Mouse (Mus musculus) embryo, embryonic 11.5 days (tissue): Measurements from ENCODE around the gene Rangrf.
"Not testable (repeated sequence)": the region's sequence is repeated elsewhere in the genome, so short reads cannot be mapped to it uniquely, and the experiment has no call there.

Source experiments
- DNase-seq: peaks from one replicate; pipeline ENCODE4 v3.0.0-alpha.2; 2012; ENCODE audit warnings: low read depth, low spot score

Gene Rangrf

DNA sequence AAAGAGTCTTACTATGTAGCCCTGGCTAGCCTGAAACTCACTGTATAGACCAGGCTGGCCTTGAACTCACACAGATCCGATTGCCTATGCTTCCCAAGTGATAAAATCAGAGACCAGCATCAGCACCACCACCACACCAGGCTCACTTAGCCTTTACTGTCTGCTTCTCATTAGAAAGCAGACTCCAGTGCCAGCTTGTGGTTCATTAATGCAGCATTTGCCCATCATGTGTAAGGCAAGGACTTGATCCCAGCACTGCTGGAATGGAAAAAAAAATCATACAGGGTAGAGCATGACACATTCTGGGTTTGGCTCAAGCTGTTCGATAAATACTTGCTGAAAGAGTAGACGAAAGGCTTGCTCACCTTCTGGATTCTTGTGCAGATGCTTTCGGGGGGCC is 29.0 kb downstream of the Rangrf start:
- no peak for DNase-seq

DNA sequence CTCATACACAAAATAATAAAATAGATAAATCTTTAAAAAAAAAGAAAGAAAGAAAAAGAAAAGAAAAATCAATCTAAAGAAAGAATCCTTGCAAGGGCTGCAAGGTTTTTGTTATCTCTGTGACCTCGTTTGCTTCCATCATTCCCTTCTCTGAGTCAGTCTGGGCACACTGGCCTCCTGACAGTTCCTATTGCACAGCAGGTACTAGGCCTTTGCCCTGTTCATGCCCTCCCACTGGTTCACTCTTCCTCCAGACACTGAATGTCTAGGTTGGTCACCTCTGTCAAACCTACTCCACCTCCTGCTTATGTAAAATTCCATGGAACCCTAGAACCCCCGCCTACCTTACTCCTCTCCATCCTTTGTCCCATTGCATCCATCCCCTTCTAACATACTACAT is 29.7 kb downstream of the Rangrf start:
- DNase-seq: no peak

- no peak for DNase-seq
Measured at GRCm38 (mm10) chr11:68942731-68943130, 32.3 kb downstream of the Rangrf start.

GRCm38 (mm10) chr11:68940516-68940915 is 34.5 kb downstream of the Rangrf start:
- DNase-seq: no peak

- peak; percentile 77 for DNase-seq
Measured at GRCm38 (mm10) chr11:68939451-68940304, 35.3 kb downstream of the Rangrf start.

GRCm38 (mm10) chr11:68936951-68937350 is 38.0 kb downstream of the Rangrf start:
- not testable (repeated sequence) for DNase-seq

DNA sequence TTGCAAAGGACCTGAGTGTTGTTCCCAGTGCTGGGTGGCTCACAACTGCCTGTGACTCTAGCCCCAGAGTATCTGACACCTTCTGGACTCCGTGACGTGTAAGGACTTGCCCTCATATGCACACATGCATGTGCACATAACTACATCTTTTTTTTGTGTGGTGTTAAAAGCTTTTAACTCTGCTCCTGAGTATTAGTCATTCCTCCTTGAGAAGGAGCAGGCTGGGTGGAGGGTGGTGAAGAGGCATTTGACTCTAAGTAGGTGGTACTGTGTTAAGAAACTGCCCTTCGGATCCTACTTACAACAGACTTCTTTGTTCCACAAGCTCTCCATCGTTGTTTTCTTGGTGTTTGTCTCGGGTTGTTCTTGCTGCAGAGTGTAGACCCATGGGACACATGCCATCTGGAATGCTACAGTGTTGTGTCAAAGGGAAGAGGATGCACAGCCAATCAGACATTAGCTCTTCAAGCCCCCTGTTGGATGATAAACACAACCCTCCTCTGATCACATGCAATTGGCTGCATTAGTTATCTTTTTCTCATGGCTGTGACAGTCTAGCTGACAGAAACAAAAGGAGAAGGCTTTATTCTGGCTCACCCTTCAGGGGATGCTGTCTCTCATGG is 41.0 kb downstream of the Rangrf start:
- no peak for DNase-seq

- no peak for DNase-seq
Measured at GRCm38 (mm10) chr11:68929947-68930346, 45.0 kb downstream of the Rangrf start.

GRCm38 (mm10) chr11:68926981-68927380 is 48.0 kb downstream of the Rangrf start, which contains the start of gene Odf4:
Odf4 (minus strand) TSS chr11:68927081.
- DNase-seq: no peak

DNA sequence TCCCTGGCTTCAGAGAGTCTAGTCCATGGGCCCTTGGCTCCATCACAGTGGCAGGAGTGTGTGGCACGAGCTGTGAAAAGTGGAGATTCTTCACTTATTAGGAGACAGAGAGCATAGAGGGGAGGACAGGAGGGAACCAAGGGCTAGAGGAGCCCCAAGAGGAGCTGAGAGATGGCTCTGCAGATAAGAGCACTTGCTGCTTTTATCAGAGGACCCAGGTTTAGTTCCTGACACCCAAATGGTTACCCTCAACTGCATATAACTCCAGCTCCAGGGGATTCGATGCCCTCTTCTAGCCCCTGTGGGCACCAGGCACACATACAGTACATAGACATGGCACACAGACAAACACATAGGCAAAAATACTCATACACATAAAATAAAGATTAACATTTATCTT is 50.2 kb downstream of the Rangrf start:
- no peak for DNase-seq

DNA sequence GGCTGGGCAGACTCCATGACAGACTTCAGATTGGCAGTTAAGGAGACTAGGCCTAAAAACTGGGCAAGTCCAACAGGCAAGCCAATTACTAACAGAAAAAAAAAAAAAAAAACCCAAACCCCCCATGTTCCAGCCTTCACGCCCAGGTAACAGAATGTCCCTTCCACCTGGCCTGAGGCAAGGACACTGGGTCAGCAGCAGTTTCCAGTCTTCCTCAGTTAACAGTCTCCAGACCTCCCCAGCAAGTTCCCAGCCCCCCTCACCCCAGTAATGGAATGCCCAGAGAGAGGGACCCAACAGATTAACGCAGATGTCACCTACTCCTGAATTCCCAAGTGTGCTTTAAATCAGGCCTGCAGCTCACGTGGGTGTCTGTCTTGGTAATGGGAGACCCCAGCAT is 51.8 kb downstream of the Rangrf start:
- no peak for DNase-seq
